Mouse (Mus musculus): ENCODE measurements around the gene Cldn15.
"Not testable (repeated sequence)": the region's sequence is repeated elsewhere in the genome, so short reads cannot be mapped to it uniquely, and the experiment has no call there.

Gene Cldn15

GRCm38 (mm10) chr5:136966331-136966730 is at the start of gene Cldn15:
Cldn15 (plus strand) TSS chr5:136966616.
- DNase-seq (ENCODE audit: low read depth, low spot score): no peak

DNA sequence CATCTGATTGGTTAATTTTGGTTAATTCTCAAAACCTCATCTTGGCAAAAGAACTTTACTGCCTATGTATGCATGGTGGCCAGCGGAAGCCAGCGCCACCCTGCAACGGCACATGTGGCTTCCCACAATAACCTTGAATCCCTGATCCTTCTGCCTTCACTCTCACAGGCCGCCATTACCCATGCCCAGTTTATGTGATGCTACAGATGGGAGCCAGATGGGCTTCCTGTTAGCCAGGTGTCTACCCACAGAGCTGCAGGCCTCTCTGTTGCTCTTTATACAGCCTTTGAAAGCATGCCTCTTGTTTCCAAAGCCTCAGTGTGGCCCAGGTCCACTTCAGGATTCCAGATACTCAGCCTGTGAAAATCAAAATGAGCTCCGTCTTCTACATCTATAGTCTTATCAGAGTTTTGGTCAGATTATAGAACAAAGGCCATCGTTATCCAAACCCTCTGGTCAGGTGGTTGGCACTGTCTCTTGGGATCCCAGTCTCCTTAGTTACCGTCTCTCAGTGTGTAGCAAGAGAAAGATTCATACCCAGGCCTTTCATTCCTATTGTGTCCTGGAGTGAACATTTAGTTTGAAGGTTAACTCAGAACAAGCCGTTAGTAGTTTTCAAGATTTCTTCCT is 48.7 kb upstream of the Cldn15 start:
- no peak for DNase-seq (ENCODE audit: low read depth, low spot score)

- DNase-seq (ENCODE audit: low read depth, low spot score): peak; percentile 73
Measured at GRCm38 (mm10) chr5:136918655-136919472, 47.6 kb upstream of the Cldn15 start.

DNA sequence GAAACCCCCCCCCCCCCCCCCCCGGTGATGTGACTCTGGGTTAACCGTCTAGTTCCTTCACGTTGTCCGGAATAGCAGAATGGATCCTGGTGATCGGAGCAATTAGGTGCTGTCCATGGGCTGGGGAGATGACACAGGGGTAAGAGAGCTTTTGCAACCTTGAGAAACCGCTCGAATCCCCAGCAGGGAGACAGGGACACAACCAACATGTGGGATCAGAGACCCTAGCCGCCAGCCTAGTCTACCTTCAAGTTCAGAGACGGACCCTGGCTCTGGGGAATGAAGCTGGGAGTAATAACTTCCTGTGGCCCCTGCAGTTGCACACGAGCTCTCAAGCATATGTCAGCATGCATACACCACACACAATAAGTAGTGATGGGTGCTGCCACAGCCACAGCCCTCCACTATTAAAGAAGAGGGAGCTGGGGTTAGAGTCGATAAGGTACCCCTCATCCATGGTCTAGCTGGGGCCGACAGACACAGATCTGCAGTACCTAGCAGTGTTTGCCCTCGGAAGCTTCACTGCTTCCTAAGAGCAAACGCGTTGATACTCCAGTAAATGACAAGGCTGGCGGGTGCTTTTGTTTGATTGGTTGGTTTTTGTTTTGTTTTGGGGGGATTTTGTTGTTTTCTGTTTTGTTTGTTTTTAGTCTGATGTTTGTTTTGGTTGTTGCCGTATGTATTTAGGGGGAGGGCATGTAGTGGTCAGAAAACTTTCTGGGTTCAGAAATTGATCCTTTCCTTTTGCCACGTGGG is 46.7 kb upstream of the Cldn15 start:
- DNase-seq (ENCODE audit: low read depth, low spot score): no peak

GRCm38 (mm10) chr5:136922830-136923229 is 43.6 kb upstream of the Cldn15 start:
- no peak for DNase-seq (ENCODE audit: low read depth, low spot score)

DNA sequence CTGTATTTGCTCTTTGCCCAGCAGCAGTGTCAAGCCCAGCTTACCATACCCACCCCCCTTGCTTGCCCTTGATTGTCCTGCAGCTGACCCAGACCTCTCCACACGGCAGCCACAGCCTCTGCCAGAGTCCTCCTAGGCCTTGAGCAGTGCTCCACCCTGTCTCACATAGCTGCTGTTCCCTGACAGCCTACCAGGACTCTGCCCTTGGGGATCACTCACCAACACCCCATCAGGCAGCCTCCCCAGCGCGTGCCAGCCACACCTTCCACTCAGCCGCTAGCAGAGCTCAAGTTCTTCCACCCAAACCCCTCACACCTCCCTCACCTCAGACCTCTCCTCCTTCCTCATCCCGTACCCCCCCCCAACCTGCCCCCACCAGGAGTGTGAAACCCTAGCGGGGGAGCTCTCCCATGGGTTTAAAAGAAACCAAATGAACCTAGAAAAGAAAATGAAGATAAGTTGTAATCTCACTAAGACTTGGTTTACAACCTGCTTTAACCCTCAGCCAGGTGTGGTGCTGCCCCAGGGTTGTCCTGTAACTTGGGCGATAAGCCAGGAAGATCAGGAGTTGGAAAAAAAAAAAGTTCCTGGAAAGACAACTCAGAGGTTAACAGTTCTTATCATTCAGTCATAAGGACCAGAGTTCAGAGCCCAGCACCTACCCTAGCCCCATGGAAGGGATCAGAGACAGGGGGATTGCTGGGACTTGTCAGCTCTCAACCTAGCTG is 42.5 kb upstream of the Cldn15 start:
- DNase-seq (ENCODE audit: low read depth, low spot score): no peak

GRCm38 (mm10) chr5:136929073-136929472 is 37.3 kb upstream of the Cldn15 start:
- peak; percentile 68 for DNase-seq (ENCODE audit: low read depth, low spot score)

GRCm38 (mm10) chr5:136931896-136932295 is 34.5 kb upstream of the Cldn15 start:
- DNase-seq (ENCODE audit: low read depth, low spot score): no peak

GRCm38 (mm10) chr5:136932956-136933355 is 33.5 kb upstream of the Cldn15 start:
- DNase-seq (ENCODE audit: low read depth, low spot score): no peak

GRCm38 (mm10) chr5:136933930-136934329 is 32.5 kb upstream of the Cldn15 start:
- DNase-seq (ENCODE audit: low read depth, low spot score): no peak

- no peak for DNase-seq (ENCODE audit: low read depth, low spot score)
Measured at GRCm38 (mm10) chr5:136935905-136936695, 30.3 kb upstream of the Cldn15 start.

DNA sequence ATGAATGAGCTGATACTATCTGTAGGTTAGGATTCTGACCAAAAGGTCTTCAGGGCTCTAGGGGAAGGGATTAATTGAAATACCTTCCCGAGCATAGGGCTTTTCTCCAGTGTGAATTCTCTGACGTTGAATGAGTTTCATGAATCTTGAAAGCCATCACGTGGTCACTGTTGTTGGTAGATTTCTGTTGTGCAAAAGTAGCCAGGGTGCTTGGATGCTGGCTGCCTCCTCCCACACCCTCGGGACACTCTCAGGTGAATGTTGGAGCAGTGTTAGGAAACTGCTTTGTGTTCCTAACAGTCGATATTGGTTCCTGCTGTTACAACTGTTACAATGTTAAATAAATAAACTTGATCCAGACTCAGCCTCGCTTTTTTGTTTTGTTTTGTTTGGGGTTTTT is 29.7 kb upstream of the Cldn15 start:
- no peak for DNase-seq (ENCODE audit: low read depth, low spot score)

- no peak for DNase-seq (ENCODE audit: low read depth, low spot score)
Measured at GRCm38 (mm10) chr5:136937621-136938020, 28.8 kb upstream of the Cldn15 start.

GRCm38 (mm10) chr5:136939284-136939683 is 27.1 kb upstream of the Cldn15 start:
- no peak for DNase-seq (ENCODE audit: low read depth, low spot score)

- DNase-seq (ENCODE audit: low read depth, low spot score): not testable (repeated sequence)
Measured at GRCm38 (mm10) chr5:136940029-136940428, 26.4 kb upstream of the Cldn15 start.

DNA sequence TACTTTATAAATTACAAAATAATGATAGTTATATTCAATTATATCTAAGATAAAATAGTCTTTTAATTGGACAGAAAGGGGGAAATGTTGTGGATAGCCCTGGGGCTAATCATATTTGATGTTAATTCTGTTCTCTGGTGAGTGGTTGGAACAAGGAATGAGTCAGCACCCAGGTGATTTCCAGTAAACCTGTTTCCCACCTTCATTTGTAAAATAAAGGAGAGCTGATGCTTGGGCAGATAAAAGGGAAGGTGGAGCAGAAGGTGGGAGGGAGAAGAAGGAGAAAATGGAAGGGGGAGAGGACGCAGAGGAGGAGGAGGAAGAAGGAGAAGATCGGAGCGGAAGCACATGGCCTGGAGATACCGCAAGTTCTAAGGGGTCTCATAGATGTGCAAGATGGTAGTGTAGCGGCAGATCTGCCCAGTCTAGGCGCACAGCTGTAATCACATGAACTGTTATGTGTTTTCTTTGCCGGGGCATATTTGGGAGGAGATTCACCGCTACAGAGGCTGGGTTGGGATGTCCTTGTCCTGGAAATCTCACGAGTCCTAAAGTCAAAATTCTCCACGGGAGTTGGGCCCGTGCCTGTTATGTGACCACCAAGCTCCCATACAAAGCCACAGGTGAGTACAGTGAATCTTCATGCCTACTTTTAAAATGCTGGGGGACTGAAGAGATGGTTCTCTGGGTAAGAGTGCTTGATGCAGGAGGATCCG is 25.4 kb upstream of the Cldn15 start:
- no peak for DNase-seq (ENCODE audit: low read depth, low spot score)

DNA sequence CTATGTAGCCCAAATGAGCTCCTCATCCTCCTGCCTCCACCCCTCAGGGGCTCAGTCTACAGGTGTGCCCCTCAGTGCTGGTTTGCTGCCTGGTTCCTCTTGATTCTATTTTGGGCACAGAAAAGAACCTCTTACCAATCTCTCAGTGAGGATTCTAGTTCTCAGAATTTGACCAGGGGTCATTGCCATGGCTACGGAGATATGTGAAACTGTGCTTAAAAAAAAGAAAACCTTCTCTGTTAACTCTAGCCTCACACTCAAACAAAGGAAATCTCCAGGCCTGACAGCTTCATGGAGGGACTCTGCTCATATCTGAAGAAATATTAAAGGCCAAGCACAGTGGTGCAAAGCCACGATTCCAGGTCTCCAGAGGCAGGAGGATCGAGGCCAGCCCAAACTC is 23.6 kb upstream of the Cldn15 start:
- DNase-seq (ENCODE audit: low read depth, low spot score): no peak

GRCm38 (mm10) chr5:136943382-136943781 is 23.0 kb upstream of the Cldn15 start:
- DNase-seq (ENCODE audit: low read depth, low spot score): no peak

- DNase-seq (ENCODE audit: low read depth, low spot score): no peak
Measured at GRCm38 (mm10) chr5:136945084-136945483, 21.3 kb upstream of the Cldn15 start.

DNA sequence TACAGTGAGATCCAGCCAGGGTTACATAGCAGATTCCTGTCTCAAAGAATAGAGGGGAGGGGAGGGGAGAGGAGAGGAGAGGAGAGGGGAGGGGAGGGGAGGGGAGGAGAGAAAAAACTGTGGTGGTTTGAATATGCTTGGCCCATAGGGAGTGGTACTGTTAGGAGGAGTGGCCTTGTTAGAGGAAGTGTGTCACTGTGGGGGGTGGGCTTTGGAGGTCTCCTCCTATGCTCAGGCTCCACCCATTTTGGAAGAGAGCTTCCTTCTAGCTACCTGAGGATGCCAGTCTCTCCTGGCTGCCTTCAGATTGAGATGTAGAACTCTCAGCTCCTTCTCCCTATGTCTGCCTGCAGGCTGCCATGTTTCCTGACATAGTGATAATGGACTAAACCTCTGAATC is 18.5 kb upstream of the Cldn15 start:
- no peak for DNase-seq (ENCODE audit: low read depth, low spot score)
